Mouse (Mus musculus) embryonic fibroblast, embryonic 13.5 days (primary cell): ENCODE results near the gene Tmem198. TPM values are rescaled to one million over a fixed set of nuclear protein-coding genes. Genes with fewer than 3 reads are reported as not detected.

Source experiments
- H3K27ac ChIP-seq: 2 replicates; pipeline ENCODE4 v1.5.1; 2012; ENCODE audit warnings: low read length, control low read depth, inconsistent platforms; ENCODE audit not compliant: insufficient read depth
- H3K4me1 ChIP-seq: 2 replicates; pipeline ENCODE4 v1.6.1; 2011; ENCODE audit warnings: low read length; ENCODE audit not compliant: control insufficient read depth, insufficient read depth
- H3K4me3 ChIP-seq: 2 replicates; pipeline ENCODE4 v1.5.1; 2011; ENCODE audit warnings: mild to moderate bottlenecking, control low read depth, low read length; ENCODE audit not compliant: insufficient read depth
- CTCF ChIP-seq: IDR thresholded peaks from 2 replicates; pipeline ENCODE4 v1.5.1; 2011; ENCODE audit warnings: mild to moderate bottlenecking, control low read depth, low read length, moderate library complexity, borderline replicate concordance; ENCODE audit not compliant: insufficient read depth
- POLR2A ChIP-seq: IDR thresholded peaks from 2 replicates; pipeline ENCODE4 v1.6.1; 2011; ENCODE audit warnings: low read depth, mild to moderate bottlenecking, control low read depth, low read length, moderate library complexity
- polyA plus RNA-seq: library from polyadenylated mRNA; stranded (reverse); fragments of >200 nt; gene quantifications from 2 replicates; pipeline ENCODE4 v1.2.4, GENCODE M21; 2011; ENCODE audit warnings: low read depth; ENCODE audit not compliant: missing spikeins, insufficient read length

Gene Tmem198
- polyA plus RNA-seq, 1 experiment, result 0.70 TPM

DNA sequence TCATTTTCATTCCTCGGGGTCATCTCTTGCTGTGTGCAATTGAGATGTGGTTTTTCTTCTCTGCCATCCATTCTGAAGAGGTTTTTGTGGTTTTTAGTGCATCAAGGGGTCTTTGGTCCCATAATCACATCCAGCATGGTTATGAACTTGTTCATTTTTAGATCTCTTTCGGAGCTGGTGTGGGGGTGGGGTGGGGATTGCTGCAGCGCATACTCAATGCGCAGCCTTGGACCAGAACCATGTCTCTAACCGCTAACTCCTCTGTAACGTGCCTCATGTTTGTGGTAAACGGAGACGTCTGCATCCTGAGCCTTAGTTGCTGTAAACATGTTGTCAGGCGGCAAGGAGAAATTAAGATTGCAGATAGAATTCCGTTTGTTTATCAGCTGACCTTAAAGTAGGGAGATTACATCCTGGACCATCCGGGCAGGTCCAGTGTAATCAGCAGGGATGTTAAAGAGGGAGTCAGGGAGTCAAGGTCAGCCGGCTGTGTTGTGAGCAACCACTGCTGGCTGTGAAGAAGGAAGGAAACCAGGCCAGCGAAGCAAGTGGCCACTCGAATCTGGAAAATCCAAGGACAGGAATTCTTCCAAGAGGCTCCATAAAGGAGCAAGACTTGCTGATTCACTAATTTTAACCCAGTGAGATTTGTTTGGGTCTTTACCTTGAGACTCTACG is 37.5 kb downstream of the Tmem198 start:
- Histone ChIP-seq H3K27ac (no peak overlapping the region), H3K4me3 (no peak overlapping the region), H3K4me1 (no peaks in the 10 kb centered on the region)
- TF ChIP-seq POLR2A, result no peak
- TF ChIP-seq CTCF, result no peak

DNA sequence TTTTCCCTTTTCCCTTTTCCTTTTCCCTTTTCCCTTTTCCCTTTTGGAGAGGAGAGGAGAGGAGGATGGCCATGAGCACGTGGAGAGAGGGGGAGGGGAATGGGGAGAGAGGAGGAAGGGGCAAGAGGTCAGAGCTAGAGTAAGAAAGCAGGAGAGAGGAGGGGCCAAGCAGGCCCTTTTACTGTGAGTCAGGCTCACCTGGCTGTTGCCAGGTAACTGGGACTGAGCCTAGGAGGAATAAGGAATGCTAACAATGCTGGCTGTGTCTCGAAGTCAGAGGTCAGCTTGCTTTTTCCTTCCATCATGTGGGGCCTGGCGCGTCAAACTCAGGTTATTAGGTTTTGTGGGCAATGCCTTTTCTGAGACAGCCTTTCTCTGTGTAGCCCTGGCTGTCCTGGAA is 38.7 kb downstream of the Tmem198 start:
- no peak overlapping the region for H3K27ac ChIP-seq

GRCm38 (mm10) chr1:75518427-75518826 is 39.1 kb downstream of the Tmem198 start:
- no peak for TF ChIP-seq CTCF
- TF ChIP-seq POLR2A, result no peak
- Histone ChIP-seq H3K27ac (no peak overlapping the region), H3K4me3 (no peak overlapping the region), H3K4me1 (no peaks in the 10 kb centered on the region)

More for the DNA sequence above, 38.7 kb downstream of the Tmem198 start:
- H3K4me1 ChIP-seq, result no peaks in the 10 kb centered on the region
- TF ChIP-seq CTCF, result no peak
- no peak for TF ChIP-seq POLR2A
- no peak overlapping the region for H3K4me3 ChIP-seq

GRCm38 (mm10) chr1:75519576-75519975 is 40.2 kb downstream of the Tmem198 start:
- Histone ChIP-seq H3K27ac (no peak overlapping the region), H3K4me3 (no peak overlapping the region), H3K4me1 (no peaks in the 10 kb centered on the region)
- TF ChIP-seq POLR2A, result no peak
- no peak for TF ChIP-seq CTCF

DNA sequence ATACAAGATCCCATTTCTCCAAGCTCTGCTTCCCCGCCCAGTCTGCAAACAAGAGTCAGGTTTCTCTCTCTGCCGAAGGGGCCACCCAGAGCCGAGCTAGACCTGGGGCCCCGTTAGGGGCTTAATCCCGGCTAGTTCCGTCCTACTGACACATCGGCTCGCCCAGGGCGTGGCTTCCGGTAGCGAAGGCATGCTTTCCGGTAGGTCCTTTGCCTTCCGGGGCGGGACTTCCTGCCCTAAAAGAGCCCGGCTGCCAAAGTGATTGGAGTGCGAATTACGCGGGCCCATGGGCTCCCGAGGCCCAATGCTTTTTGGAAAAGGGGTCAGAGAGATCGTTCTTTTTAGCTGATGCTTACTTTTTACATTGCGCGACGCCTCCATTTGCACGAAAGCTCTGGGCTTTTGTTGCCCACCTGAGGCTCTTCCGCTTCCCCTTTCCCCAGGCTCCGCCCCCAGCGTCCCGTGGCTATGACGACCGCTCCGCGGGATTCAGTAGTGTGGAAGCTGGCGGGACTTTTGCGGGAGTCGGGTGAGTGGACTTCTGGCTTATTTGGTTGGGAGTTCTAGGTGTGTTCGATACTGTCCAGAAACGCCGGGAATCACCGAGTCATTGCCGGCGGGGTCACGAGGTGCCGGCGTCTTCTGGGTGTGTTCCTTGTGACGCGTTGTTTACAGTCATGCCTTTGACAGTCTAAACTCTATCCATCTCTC is 42.1 kb downstream of the Tmem198 start, which contains the start of gene Stk11ip:
Stk11ip (plus strand) TSS at position 209 of the 711 bp plus-strand sequence.
- Histone ChIP-seq H3K4me3 (peak within 1 kb of the TSS; percentile 91), H3K27ac (peak within 1 kb of the TSS; percentile 94), H3K4me1 (no peaks in the 10 kb centered on the region)
- no peak for TF ChIP-seq CTCF
- TF ChIP-seq POLR2A, result peak; percentile 75

GRCm38 (mm10) chr1:75524679-75525078 is 45.3 kb downstream of the Tmem198 start:
- no peak overlapping the region for H3K27ac ChIP-seq
- H3K4me3 ChIP-seq, result no peak overlapping the region
- no peaks in the 10 kb centered on the region for H3K4me1 ChIP-seq
- TF ChIP-seq CTCF, result no peak
- no peak for TF ChIP-seq POLR2A

- no peak overlapping the region for H3K27ac ChIP-seq
- no peak for TF ChIP-seq POLR2A
- TF ChIP-seq CTCF, result no peak
- no peaks in the 10 kb centered on the region for H3K4me1 ChIP-seq
- no peak overlapping the region for H3K4me3 ChIP-seq
These were observed 51.2 kb downstream of the Tmem198 start for GRCm38 (mm10) chr1:75530546-75530945.

DNA sequence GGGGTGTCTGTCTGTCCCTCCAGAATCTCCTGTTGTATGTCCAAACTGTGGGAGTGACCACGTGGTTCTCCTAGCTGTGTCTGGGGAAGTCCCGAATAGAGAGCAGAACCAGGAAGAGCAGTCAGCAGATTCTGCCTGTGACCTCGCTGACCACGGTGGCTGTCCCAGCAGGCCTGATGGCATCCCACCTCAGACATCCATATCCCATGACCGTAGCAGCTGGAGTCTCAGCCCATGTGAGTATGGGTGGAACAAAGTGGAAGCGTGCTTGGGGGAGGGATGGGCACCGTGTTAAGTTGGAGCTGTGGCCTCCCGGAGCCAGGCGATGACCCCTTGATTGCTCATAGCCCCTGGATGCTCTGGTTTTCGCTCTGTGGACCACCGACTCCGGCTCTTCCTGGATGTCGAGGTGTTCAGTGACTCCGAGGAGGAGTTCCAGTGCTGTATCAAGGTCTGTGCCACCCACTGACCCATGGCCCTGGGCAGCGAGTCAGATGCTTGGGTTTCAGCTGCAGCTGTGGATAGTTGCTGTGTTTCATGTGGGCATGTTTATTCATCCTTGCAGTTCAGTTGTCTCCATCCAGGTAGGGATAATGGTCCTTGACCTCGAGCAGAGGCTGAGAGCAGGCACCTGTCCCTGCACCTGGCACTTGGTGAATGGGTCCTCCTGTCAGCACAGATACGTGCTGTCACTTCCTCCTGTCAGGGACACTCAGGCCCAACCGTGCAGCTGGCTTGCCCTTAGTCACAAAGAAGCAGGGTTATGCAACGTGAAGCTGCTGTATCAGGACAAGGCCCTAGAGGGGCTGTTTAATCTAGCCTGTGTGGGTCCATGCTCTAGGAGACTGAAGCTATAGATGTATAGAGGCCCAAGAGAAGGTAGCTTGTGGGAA is 53.2 kb downstream of the Tmem198 start:
- H3K4me3 ChIP-seq, result no peak overlapping the region
- no peaks in the 10 kb centered on the region for H3K4me1 ChIP-seq
- no peak overlapping the region for H3K27ac ChIP-seq
- TF ChIP-seq CTCF (no peak), POLR2A (no peak)
